Mouse (Mus musculus) adrenal gland, adult 18-20 months (tissue): Measurements from ENCODE around the gene Slc25a1. TPM values are rescaled to one million over a fixed set of nuclear protein-coding genes. Genes with fewer than 3 reads are reported as not detected.
"Not testable (repeated sequence)": the region's sequence is repeated elsewhere in the genome, so short reads cannot be mapped to it uniquely, and the experiment has no call there.

Source experiments
- DNase-seq, 2 experiments: peaks; one replicate each; pipeline ENCODE4 v3.0.0; 2021 to 2022; ENCODE audit warnings: low spot score in 2 of 2
- long read RNA-seq, 2 experiments: library from polyadenylated mRNA; stranded (forward); transcript quantifications; one replicate each; pipeline ENCODE4 v2.0.0; 2021
- total RNA-seq, 2 experiments: library from RNA; stranded (reverse); gene quantifications; 1 replicate in 1 of 2; 2 replicates in 1 of 2; pipeline ENCODE4 v1.2.3; 2021

Gene Slc25a1
- 100 to 1,000 TPM; 368 to 895 TPM for total RNA-seq
- long read RNA-seq, experiment 1, transcript Slc25a1-201 (9 exons, 1,666 nt): major isoform, 787 of 844 reads
- long read RNA-seq, experiment 1, partial matches to known transcripts: 20 of 844 reads
- long read RNA-seq, experiment 1, other reads (novel, unspliced or antisense): 35 of 844 reads
- long read RNA-seq, experiment 2, transcript Slc25a1-201 (9 exons, 1,666 nt): major isoform, 203 of 243 reads
- long read RNA-seq, experiment 2, partial matches to known transcripts: 15 of 243 reads
- long read RNA-seq, experiment 2, other reads (novel, unspliced or antisense): 25 of 243 reads

DNA sequence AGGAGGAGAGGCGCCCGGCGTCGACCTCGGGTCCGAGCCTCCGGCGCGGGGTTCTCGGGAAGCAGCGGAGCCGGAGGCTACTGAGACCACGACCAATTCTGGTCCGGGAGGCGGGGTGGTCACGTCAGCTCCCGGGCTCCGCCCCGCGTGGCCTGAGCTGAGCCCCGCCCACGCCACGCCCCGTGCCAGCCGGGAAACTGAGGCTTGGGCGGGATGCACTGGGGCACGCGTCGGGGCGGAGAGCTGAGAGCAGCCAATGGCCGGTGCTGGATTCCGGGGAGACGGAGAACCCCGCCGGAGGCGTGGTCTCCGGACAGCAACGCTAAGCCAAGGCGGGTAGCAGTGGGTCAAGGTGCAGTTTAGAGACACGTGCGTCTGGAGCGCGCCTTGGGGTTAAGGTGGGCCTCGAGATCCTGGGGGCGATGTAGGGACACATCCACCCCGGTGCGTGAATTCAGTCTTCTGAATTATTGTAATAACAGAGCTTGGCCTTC, at the start of gene Slc25a1:
TSS of gene Slc25a1 (minus strand) at position 133 of the 494 bp plus-strand sequence.
- peak; percentile 81 to 87 for DNase-seq

- DNase-seq: no peak
Observed at GRCm38 (mm10) chr16:17971853-17972252, 43.8 kb upstream of the Slc25a1 start.

GRCm38 (mm10) chr16:17962091-17962490, 34.1 kb upstream of the Slc25a1 start:
- no peak for DNase-seq

GRCm38 (mm10) chr16:17956052-17956638, 28.1 kb upstream of the Slc25a1 start:
- not testable (repeated sequence) for DNase-seq

DNA sequence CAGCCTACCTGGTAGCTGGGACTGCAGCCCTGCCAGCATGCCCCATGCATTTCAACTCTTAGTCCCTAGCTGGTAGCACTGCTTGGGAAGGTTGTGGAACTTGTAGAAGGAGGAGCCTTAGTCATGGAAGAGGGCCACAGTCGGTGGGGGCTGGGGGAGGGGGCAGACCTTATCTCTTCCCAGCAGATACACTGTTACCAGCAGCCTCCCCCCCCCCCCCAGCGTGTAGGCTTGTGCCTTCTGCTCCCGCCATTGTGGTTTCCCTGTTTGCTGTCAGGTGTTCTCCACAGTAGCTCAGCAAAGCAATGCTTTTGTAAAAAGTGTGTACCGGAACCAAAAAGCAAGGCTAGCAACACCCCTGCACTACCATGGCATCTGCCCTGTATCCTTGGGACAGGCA, 23.6 kb upstream of the Slc25a1 start:
- DNase-seq: no peak

DNA sequence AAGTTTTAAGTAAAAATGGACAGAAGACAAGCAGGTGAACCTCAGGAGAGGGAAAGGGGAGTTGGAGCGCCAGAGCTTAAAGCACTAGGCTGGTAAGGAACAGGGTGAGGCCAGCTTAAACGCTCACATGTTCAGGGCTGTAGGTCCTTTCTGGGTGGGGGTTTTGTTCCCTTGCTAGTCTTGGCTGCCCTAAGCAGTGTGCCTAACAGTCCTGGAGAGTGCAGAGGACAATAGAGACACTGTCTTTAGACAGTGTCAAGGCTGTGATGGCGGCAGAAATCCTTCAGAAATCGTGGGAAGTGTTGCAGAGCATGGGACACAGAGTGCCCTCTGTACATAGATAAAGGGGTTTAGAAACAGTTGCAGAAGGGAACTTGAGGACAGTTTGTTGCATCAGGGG, 22.0 kb upstream of the Slc25a1 start:
- no peak for DNase-seq

- DNase-seq: no peak
Observed at GRCm38 (mm10) chr16:17949421-17949877, 21.4 kb upstream of the Slc25a1 start.

DNA sequence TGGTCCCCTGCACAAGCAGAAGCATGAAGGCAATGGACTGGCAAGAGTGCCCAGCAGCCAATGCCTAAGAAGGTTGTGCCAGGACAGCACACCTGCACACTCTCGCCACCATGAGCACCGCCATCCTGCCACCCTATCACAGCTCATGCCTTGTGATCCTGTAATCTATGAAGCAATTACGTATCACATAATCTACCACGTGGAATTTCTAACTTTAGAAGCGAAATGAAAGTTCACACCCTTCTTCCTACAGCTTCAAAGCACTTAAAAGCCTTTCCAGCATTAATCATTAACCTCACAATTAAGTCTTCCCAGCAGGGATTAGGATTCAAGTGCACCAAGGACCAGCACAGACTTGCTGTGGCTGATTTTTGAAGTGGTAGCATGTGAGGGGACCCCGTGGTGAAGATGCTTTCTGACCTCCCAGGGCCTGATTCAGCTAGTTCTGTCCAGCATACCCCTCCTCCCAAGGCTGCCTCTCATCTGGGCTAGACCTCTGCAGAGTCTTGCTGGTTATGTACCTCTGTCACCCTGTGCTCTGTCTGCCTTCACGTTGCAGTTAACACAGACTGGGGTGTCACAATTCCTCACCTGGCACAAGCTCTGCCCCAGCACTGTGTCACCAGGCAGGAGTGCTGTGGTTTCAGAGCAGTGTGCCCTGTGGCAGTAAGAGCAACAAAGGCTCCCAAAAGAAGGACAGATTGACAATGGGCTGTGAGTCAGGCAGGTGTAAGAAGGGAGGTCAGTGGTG, 17.2 kb upstream of the Slc25a1 start:
- DNase-seq: no peak

DNA sequence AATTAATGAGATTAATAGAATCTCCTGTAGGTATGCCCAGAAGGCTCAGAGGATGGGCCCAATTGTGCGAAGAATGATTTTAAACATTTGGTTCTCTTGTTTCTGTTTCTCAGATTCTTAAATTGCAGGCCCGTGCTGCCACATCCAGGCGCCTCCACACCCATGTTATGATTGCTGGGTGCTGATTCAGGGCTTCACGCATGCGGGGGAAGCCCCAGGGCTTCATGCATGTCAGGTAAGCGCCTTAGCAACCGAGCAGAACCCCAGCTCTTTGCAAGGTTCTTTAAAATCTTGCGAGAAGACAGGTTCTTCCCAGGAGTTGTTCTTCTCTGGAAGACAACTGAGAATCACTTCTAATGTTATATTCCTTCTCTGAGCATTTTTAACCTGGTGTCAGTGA, 15.4 kb upstream of the Slc25a1 start:
- DNase-seq: no peak

DNA sequence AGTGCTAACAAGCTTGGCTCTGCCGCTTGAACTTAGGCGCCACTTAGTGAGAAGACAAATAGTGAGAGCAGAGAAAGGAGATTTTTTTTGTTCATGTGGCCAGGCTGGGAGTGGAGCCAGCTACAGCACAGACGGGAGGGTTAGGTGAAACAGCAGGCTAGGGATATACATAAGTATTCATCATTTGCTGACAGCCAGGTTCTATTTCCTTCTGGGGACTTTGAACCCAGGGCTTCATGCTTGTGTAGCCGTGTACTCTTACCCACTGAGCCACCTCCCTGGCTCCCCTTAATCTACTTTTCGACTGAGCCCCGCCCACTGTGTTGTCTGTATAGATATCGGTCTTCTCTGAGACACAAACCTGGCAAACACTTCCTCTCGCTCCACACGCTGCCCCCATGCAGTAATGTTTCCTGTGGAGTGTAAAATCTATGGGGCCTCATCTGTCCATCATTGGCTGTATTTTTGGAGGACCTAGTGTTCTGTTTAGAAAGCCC, 11.3 kb upstream of the Slc25a1 start:
- DNase-seq: no peak

DNA sequence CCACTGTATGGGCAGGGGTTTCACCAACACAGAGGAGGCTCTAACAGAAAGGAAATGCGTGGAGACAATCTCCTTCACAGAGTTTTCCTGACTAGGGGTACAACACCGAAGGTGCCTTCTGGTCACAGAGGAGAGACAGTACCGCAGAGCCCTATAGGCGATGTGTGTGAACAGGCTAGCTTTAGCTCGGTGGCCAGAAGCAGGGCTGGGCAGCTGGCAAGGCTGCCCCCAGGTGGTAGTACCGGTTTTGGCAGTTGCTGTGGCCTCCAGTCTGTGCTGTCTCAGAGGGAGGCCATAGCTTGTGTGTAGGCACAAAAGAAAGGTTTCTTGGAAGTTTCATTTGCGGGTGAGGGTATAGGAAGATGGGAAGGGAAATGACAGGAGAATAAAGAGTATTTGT, 10.8 kb upstream of the Slc25a1 start:
- peak; percentile 55 to 66 for DNase-seq

DNA sequence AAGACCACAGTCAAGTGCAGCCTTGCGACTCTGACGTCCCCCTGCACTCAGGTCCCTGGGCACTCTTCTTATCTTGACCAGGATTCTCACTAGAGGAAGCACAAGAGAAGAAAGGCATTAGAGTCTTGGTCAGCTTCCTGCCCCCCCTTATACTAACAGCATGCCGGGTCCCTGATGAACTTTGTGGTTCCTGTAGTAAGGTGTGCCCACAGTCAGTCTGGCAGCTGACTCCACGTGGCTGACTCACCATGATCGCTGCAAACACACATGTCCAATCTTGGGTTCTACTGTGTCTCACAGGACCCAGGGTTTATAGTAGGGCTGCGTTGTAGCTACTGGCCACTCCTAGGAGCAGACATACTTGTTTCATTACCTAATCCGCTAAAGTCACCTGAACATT, 10.2 kb upstream of the Slc25a1 start:
- no peak for DNase-seq

GRCm38 (mm10) chr16:17936776-17937175, 8.8 kb upstream of the Slc25a1 start:
- DNase-seq: no peak

DNA sequence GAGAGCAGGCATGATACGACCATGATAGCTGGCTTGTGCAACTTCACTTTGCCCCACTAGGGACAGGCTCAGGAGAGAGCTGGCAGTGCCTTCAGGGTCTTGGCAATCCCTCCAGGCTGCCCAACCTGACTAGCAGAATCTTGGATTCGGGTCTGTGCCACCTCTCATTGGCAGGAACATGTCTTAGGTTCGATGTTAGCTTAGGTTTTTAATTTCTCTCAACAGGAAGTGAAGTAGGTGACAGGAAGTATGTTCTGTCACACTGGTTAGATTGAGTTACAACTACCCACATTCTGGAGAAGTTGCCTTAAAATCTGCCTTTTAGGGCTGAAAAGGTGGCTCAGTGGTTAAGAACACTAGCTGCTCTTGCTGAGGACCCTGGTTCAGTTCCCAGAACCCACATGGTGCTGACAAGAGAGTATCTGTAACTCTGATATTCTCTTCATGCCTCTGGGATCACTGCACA, 6.5 kb upstream of the Slc25a1 start:
- no peak for DNase-seq

DNA sequence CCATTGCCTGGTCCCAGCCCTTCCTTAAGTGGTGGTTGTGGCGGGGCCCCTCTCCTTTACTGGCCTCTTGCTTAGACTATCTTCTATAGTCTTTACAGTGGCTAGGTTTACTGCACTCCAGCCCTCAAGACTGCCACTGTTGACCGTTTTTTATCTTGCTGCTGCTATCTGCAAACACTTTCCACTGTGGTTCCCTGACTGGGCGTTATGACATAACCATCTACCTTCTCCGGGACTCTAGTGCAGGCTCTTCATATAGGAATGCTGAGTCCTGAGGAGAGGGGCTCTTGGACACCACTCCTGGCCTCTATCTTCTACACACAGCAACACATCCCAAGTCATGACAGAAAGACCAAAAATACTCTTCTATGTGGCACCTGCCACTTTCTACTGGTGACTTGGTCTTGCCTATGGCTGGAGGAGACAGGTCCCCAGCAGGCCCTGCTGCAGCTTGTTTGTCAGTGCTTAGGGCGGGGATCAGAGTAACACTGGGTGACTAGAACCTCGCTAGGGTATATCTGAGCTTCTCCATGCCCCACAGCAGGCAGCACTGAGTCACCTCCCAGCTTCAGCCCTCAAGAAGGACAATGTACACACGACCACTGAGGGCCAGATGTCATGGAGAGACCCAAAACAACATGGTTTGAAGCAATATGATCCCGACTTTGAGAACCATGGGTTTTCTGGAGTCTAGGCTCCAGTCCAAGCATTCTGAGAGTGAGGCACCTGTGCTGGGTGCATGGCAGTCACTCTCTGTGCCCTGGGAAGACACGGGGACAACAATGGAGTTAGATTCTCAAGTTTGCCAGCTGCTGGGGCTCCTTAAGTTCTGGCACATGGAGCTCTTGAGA, 5.8 kb upstream of the Slc25a1 start:
- no peak for DNase-seq

- DNase-seq: no peak
Observed at GRCm38 (mm10) chr16:17931906-17932460, 4.0 kb upstream of the Slc25a1 start.

DNA sequence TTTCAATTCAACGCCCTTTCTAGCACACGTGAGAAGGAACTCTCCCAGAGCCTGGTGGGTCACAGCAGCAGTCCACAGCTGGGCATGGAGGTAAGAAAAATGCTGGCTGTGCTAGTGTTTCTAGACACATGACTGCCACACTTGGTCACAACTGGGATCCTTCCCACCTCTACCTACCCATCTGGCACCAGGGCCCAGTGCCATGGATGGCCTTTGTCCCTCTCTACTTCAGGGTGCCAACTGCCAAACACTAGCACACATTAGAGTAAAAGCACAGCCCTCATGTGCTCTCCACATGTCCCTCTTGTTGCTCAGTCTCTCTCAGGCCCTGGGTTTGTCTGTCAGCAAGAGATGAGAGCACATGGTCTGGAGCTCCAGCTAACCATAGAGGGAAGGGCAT, 1.6 kb upstream of the Slc25a1 start:
- DNase-seq: no peak

DNA sequence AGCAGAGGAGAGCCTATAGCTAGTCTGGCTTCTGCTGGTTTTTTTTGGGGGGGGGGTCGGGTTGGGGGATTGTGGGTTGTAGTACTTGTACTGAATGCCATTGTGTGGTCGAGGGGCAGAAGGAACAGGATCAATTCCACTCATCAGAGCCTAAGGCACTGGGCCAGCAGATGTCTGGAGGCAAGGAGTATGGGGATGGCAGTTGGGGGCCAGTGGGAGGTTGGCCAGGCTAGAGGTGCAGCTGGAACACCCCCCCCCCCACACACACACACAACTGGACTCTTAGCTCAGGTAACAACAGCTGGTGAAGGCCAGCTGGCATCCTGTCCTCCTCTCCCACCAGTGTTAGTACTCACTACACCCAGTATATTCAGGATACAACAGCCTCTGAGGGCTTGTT, 1.2 kb upstream of the Slc25a1 start:
- no peak for DNase-seq

DNA sequence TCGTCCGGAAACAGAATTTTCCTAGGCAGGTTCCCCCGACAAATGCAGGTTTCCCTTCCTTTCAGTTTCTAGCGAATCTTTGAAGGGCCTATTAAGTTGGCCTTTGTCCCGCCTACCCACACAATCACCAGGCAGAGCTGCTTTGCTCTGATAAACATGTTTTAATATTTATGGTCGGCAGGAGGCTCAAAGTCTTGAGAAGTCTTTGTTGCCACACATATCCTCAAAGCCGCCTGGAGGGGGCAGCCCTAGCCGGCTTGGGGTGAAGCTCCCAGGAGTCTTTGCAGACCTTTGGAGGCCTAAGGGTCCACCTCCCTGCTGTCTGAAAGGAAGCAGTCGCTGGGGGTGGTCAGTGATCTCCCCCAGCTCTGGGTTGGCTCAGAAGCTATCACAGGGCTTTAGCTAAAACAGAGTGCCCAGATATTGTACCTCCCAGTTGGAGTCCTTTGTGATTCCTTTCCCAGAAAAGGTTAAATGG, 647 bp upstream of the Slc25a1 start:
- peak; percentile 46 to 48 for DNase-seq
